ENCODE assay signal across 10 mouse cellular contexts in the genomic region with DNA sequence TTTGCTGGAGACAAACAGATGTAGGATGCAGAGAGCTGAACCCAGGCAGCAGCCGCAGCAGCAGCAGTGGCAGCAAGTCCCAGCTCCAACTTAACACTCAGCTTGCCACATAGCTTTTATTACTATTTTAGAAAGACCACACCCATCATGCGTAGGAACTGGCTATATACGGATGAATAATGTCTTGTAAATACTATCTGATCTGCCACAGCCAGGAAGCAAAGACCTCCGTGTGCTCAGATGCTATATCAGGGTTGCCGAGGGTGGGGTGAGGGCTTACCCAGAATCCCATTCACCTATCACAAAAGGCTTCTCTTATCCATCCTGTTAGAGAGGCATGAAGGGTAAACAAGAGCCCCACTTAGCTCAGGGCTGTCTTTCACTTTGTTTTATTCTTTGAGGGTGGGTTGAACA. TPM values are rescaled to one million over a fixed set of nuclear protein-coding genes. Genes with fewer than 3 reads are reported as not detected.
A peak's percentile ranks its signal among the peaks of the same experiment; 100 is the strongest.
DNase-seq lines count a peak whose midpoint lies in the region; ATAC-seq and TF ChIP-seq lines count a peak whose summit lies in the region.
"Had no signal": no experiment of that assay in that cellular context is flagged by ENCODE, and none has a peak within 500 bp of the region (broad histone marks: within the 10 kb centered on the region; RNA-seq: fewer than 3 reads in every experiment).

No protein-coding gene starts in this region.

- ATAC-seq in kidney, postnatal 0 days (replicated peaks; ENCODE audit: low FRiP score, low read depth), result peak; percentile 34; the same call in 1 of the 2 replicates
- ATAC-seq in inflammation-experienced regulatory T-cells, adult 6 months, result peak; percentile 77
- ATAC-seq in neural tube, embryonic 14.5 days (ENCODE audit: low read depth), result peak; percentile 39; the same call in 1 of the 2 replicates

- no peaks in the 10 kb centered on the region for H3K36me3 ChIP-seq in kidney, postnatal 0 days (ENCODE audit: insufficient read depth, low read length)
- H3K36me3 ChIP-seq in neural tube, embryonic 14.5 days (ENCODE audit: control insufficient read depth, insufficient read depth, low read length), result no peaks in the 10 kb centered on the region
- no peaks in the 10 kb centered on the region for H3K36me3 ChIP-seq in kidney, adult 2 months (ENCODE audit: control insufficient read depth, insufficient read depth, low read length)

- no peak for TF ChIP-seq POLR2A in brain, embryonic 14.5 days (IDR thresholded peaks at IDR 0.05; ENCODE audit: borderline replicate concordance, extremely low read depth, insufficient read depth, insufficient read length, poor library complexity, severe bottlenecking)
- no peak for TF ChIP-seq POLR2A in kidney, adult 2 months (IDR thresholded peaks at IDR 0.05; ENCODE audit: low read depth, low read length)

- 0 out of 2 replicates have a peak, but pooled peaks cover 3% of the 10 kb centered on the region for H3K4me1 ChIP-seq in kidney, postnatal 0 days (replicated peaks; ENCODE audit: insufficient read depth, low read length)
- 0 out of 2 replicates have a peak, but pooled peaks cover 4% of the 10 kb centered on the region for H3K4me1 ChIP-seq in neural tube, embryonic 14.5 days (ENCODE audit: control insufficient read depth, insufficient read depth, low read length)
- no peaks in the 10 kb centered on the region for H3K4me1 ChIP-seq in kidney, adult 2 months (ENCODE audit: control insufficient read depth, insufficient read depth, low read length)

- H3K4me3 ChIP-seq in kidney, postnatal 0 days (replicated peaks; ENCODE audit: low read depth, low read length), result no peak overlapping the region
- no peak overlapping the region for H3K4me3 ChIP-seq in neural tube, embryonic 14.5 days (ENCODE audit: low read depth, low read length)
- no peak overlapping the region for H3K4me3 ChIP-seq in kidney, adult 2 months (ENCODE audit: insufficient read depth, low read depth, low read length)

- no peak for DNase-seq in kidney, postnatal 0 days (ENCODE audit: low spot score)
- DNase-seq in kidney, adult 11 months, result no peak
- DNase-seq in brain, embryonic 14.5 days (ENCODE audit: low read depth), result peak; percentile 53
- DNase-seq in Muller cell, postnatal 12 days (ENCODE audit: inconsistent ontology term), result no peak
- DNase-seq in kidney, adult 2 months, result no peak
- DNase-seq in adrenal gland, adult 8-10 months, result no peak
- DNase-seq: kidney, adult 18-20 months had no signal

- H3K9me3 ChIP-seq in kidney, postnatal 0 days (replicated peaks; ENCODE audit: low read length), result no peaks in the 10 kb centered on the region
- no peaks in the 10 kb centered on the region for H3K9me3 ChIP-seq in neural tube, embryonic 14.5 days (ENCODE audit: control insufficient read depth, low read length)

- TF ChIP-seq CTCF in kidney, postnatal 0 days (IDR thresholded peaks at IDR 0.05; ENCODE audit: low read depth), result no peak
- no peak for TF ChIP-seq CTCF in brain, embryonic 14.5 days (IDR thresholded peaks at IDR 0.05; ENCODE audit: borderline replicate concordance, extremely low read depth, insufficient read depth, insufficient read length)
- no peak for TF ChIP-seq CTCF in kidney, adult 2 months (conservative IDR thresholded peaks at IDR 0.05; ENCODE audit: insufficient read depth, insufficient read length, low read depth, low read length)

- H3K4me2 ChIP-seq in kidney, postnatal 0 days (ENCODE audit: low read length), result no peak overlapping the region
- no peak overlapping the region for H3K4me2 ChIP-seq in neural tube, embryonic 14.5 days (ENCODE audit: low read depth, low read length)

- H3K27me3 ChIP-seq in kidney, postnatal 0 days (ENCODE audit: insufficient read depth, low read length), result no peaks in the 10 kb centered on the region
- H3K27me3 ChIP-seq in neural tube, embryonic 14.5 days (ENCODE audit: control insufficient read depth, insufficient read depth, low read length), result no peaks in the 10 kb centered on the region
- no peaks in the 10 kb centered on the region for H3K27me3 ChIP-seq in kidney, adult 2 months (replicated peaks; ENCODE audit: control insufficient read depth, insufficient read depth, low read length)
- H3K27me3 ChIP-seq: Patski had no signal

- H3K9ac ChIP-seq in kidney, postnatal 0 days (ENCODE audit: low read depth, low read length), result no peak overlapping the region
- H3K9ac ChIP-seq in neural tube, embryonic 14.5 days (replicated peaks; ENCODE audit: low read depth, low read length), result no peak overlapping the region

- 0 out of 2 replicates have a peak overlapping the region, but pooled peaks have one; percentile 50 for H3K27ac ChIP-seq in kidney, postnatal 0 days
- H3K27ac ChIP-seq in neural tube, embryonic 14.5 days (ENCODE audit: low read depth, low read length), result no peak overlapping the region
- H3K27ac ChIP-seq in kidney, adult 2 months (ENCODE audit: insufficient read depth, low read depth, low read length), result no peak overlapping the region

- WGBS in kidney, postnatal 0 days, result 47% methylated on average over 5 of the region's 5 CpGs
- 62% methylated on average over 5 of the region's 5 CpGs for WGBS in neural tube, embryonic 14.5 days
- 64% methylated on average over 5 of the region's 5 CpGs for WGBS in kidney, adult 2 months

RNA-seq across cellular contexts. Expression of a gene that starts 26.9 kb away (rescaled TPM):
- 7.2 and 8.5 TPM in 2 replicates for polyA plus RNA-seq in kidney, postnatal 0 days (2015; fragmentation: Nextera tagmentation; extraction: Ambion mirVana)
- 4.3 and 5.2 TPM in 2 replicates for polyA plus RNA-seq in brain, embryonic 14.5 days (2012; rRNA removed)
- 1 to 10 TPM; 6.7 to 8.0 (median 7.0) TPM for polyA plus RNA-seq in inflammation-experienced regulatory T-cells, adult 6 months (2017; shearing (Covaris generic))
- 2.0 and 2.6 TPM in 2 replicates for polyA plus RNA-seq in neural tube, embryonic 14.5 days (2014; fragmentation: Nextera tagmentation; extraction: Ambion mirVana)
- 4.2 and 4.9 TPM in 2 replicates for polyA plus RNA-seq in kidney, adult 2 months (2012; rRNA removed)
- total RNA-seq in adrenal gland, adult 8-10 months (2022), result 1 to 10 TPM; 3.7 to 6.8 (median 5.8) TPM
